In genomic region chr1:119082231-119082991, GRCm38 (mm10) we compare ENCODE assay signal across 8 mouse cellular contexts. TPM values are rescaled to one million over a fixed set of nuclear protein-coding genes. Genes with fewer than 3 reads are reported as not detected.
DNase-seq lines count a peak whose midpoint lies in the region; ATAC-seq lines count a peak whose summit lies in the region.

No protein-coding gene starts in this region.

- peaks cover 5% of the 10 kb centered on the region for H3K4me1 ChIP-seq in heart, embryonic 12.5 days (replicated peaks)
- H3K4me1 ChIP-seq in heart, embryonic 11.5 days (ENCODE audit: control insufficient read depth, insufficient read depth, low read length): peaks cover 3% of the 10 kb centered on the region; the same call in 1 of the 2 replicates
- no peaks in the 10 kb centered on the region for H3K4me1 ChIP-seq in forebrain, embryonic 12.5 days
- H3K4me1 ChIP-seq in midbrain, embryonic 15.5 days: no peaks in the 10 kb centered on the region

- WGBS in heart, embryonic 12.5 days: 35% methylated on average over 12 of the region's 12 CpGs
- WGBS in heart, embryonic 11.5 days (ENCODE audit: insufficient replicate concordance): 37% methylated on average over 12 of the region's 12 CpGs
- WGBS in forebrain, embryonic 12.5 days: 45% methylated on average over 12 of the region's 12 CpGs
- 48% methylated on average over 12 of the region's 12 CpGs for WGBS in midbrain, embryonic 15.5 days

- DNase-seq in adrenal gland, postnatal 25 days: peak; percentile 47
- peak; percentile 48 for DNase-seq in induced T-regulatory cell, adult 2 months (ENCODE audit: low read depth)
- DNase-seq in left cerebral cortex, postnatal 36 days (ENCODE audit: low spot score in 2 of 2): peak; percentile 18 to 38
- peak; percentile 41 for DNase-seq in thymus, postnatal 0 days (ENCODE audit: low spot score)

- H3K9ac ChIP-seq in heart, embryonic 12.5 days: no peak overlapping the region
- no peak overlapping the region for H3K9ac ChIP-seq in heart, embryonic 11.5 days (ENCODE audit: low read depth, low read length)
- no peak overlapping the region for H3K9ac ChIP-seq in forebrain, embryonic 12.5 days
- H3K9ac ChIP-seq in midbrain, embryonic 15.5 days: no peak overlapping the region

- 0 out of 2 replicates have a peak, but pooled peaks cover 4% of the 10 kb centered on the region for H3K9me3 ChIP-seq in heart, embryonic 12.5 days (replicated peaks)
- H3K9me3 ChIP-seq in heart, embryonic 11.5 days (replicated peaks; ENCODE audit: control insufficient read depth, low read length): no peaks in the 10 kb centered on the region
- H3K9me3 ChIP-seq in forebrain, embryonic 12.5 days: no peaks in the 10 kb centered on the region
- no peaks in the 10 kb centered on the region for H3K9me3 ChIP-seq in midbrain, embryonic 15.5 days

- no peaks in the 10 kb centered on the region for H3K36me3 ChIP-seq in heart, embryonic 12.5 days
- no peaks in the 10 kb centered on the region for H3K36me3 ChIP-seq in heart, embryonic 11.5 days (ENCODE audit: control insufficient read depth, insufficient read depth, low read length)
- H3K36me3 ChIP-seq in forebrain, embryonic 12.5 days (replicated peaks): no peaks in the 10 kb centered on the region
- H3K36me3 ChIP-seq in midbrain, embryonic 15.5 days (replicated peaks): no peaks in the 10 kb centered on the region

- H3K4me3 ChIP-seq in heart, embryonic 12.5 days: no peak overlapping the region
- H3K4me3 ChIP-seq in heart, embryonic 11.5 days (ENCODE audit: low read depth, low read length): no peak overlapping the region
- H3K4me3 ChIP-seq in forebrain, embryonic 12.5 days (replicated peaks): no peak overlapping the region
- H3K4me3 ChIP-seq in midbrain, embryonic 15.5 days: no peak overlapping the region

- no peak overlapping the region for H3K4me2 ChIP-seq in heart, embryonic 12.5 days
- no peak overlapping the region for H3K4me2 ChIP-seq in heart, embryonic 11.5 days
- no peak overlapping the region for H3K4me2 ChIP-seq in forebrain, embryonic 12.5 days
- no peak overlapping the region for H3K4me2 ChIP-seq in midbrain, embryonic 15.5 days

- 0 out of 2 replicates have a peak, but pooled peaks have one; percentile 19 for ATAC-seq in heart, embryonic 12.5 days (ENCODE audit: insufficient number of reproducible peaks, low FRiP score)
- no peak; the same call in 1 of the 2 replicates for ATAC-seq in heart, embryonic 11.5 days (replicated peaks; ENCODE audit: insufficient number of reproducible peaks, low FRiP score, low TSS enrichment)
- ATAC-seq in forebrain, embryonic 12.5 days (ENCODE audit: low FRiP score): peak; percentile 74
- ATAC-seq in midbrain, embryonic 15.5 days (replicated peaks): peak; percentile 55

- intact Hi-C loops in left cerebral cortex, postnatal 36 days (cut with DNase I): loop anchor here (10.0 kb wide), 1 partner anchor 852 kb away; no protein-coding TSS in a partner anchor

- no peak overlapping the region for H3K27ac ChIP-seq in heart, embryonic 12.5 days (ENCODE audit: poor library complexity, severe bottlenecking)
- H3K27ac ChIP-seq in heart, embryonic 11.5 days (ENCODE audit: low read depth, low read length): no peak overlapping the region
- H3K27ac ChIP-seq in forebrain, embryonic 12.5 days: no peak overlapping the region
- no peak overlapping the region for H3K27ac ChIP-seq in midbrain, embryonic 15.5 days

- peaks cover 10% of the 10 kb centered on the region for H3K27me3 ChIP-seq in heart, embryonic 12.5 days (replicated peaks)
- H3K27me3 ChIP-seq in heart, embryonic 11.5 days (ENCODE audit: control insufficient read depth, insufficient read depth, low read length): peaks cover 5% of the 10 kb centered on the region
- H3K27me3 ChIP-seq in forebrain, embryonic 12.5 days: peaks cover 19% of the 10 kb centered on the region
- 0 out of 2 replicates have a peak, but pooled peaks cover 3% of the 10 kb centered on the region for H3K27me3 ChIP-seq in midbrain, embryonic 15.5 days (replicated peaks)

RNA-seq across cellular contexts. Expression of gene Gli2, which starts 29.0 kb away (rescaled TPM):
- 3.3 and 4.0 TPM in 2 replicates for polyA plus RNA-seq in heart, embryonic 12.5 days (2016; fragmentation: Nextera tagmentation; extraction: Ambion mirVana)
- polyA plus RNA-seq in heart, embryonic 11.5 days (2014; fragmentation: Nextera tagmentation; extraction: Ambion mirVana): 3.3 and 4.1 TPM in 2 replicates
- total RNA-seq in adrenal gland, postnatal 25 days (2021): 0.76 and 0.79 TPM in 2 replicates
- 10.8 and 11.4 TPM in 2 replicates for polyA plus RNA-seq in forebrain, embryonic 12.5 days (2016; fragmentation: Nextera tagmentation; extraction: Ambion mirVana)
- 1 to 10 TPM; 3.2 to 4.8 TPM for total RNA-seq in left cerebral cortex, postnatal 36 days (2021)
- polyA plus RNA-seq in midbrain, embryonic 15.5 days (2015; fragmentation: Nextera tagmentation; extraction: Ambion mirVana): 1.6 and 2.6 TPM in 2 replicates
- polyA plus RNA-seq in thymus, postnatal 0 days (2015; fragmentation: Nextera tagmentation; extraction: Ambion mirVana): 0.66 and 0.68 TPM in 2 replicates
